Mouse (Mus musculus): ENCODE measurements around the gene Fkbp2. TPM values are rescaled to one million over a fixed set of nuclear protein-coding genes. Genes with fewer than 3 reads are reported as not detected.

Gene Fkbp2
- polyA plus RNA-seq, 1 experiment from 2014 or later = 88.3 TPM

DNA sequence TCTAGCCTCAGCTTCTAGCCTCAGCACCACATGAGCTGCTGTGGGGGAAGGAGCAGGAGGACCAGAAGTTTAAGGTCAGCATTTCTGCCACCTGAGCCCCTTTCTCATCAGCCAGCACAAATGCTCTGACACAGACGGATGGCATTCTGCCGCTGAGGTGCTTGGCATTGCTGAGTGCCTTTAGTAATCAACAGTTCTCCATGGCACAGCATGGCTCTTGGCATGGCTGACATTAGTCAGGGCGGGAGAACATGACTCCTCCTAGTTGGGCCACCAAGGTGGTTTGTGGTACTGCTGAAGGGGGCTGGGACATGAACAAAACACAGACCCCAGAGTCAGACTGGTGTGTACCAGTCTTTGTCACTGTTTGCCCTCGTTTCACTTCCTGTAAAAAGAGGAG, 32.1 kb downstream of the Fkbp2 start:
- Histone ChIP-seq H3K36me3 (replicated peaks) (no peaks in the 10 kb centered on the region), H3K4me1 (replicated peaks) (peaks cover 54% of the 10 kb centered on the region), H3K27me3 (no peaks in the 10 kb centered on the region), H3K4me3 (replicated peaks) (no peak overlapping the region), H3K27ac (replicated peaks) (no peak overlapping the region), H3K9me3 (replicated peaks) (no peaks in the 10 kb centered on the region), H3K9ac (no peak overlapping the region), H3K4me2 (no peak overlapping the region)
- no peak for ATAC-seq (ENCODE audit: insufficient read depth)
- WGBS (ENCODE audit: insufficient replicate concordance) = 62% methylated on average over 4 of the region's 4 CpGs

- no peak overlapping the region for H3K9ac ChIP-seq
- H3K4me1 ChIP-seq (replicated peaks) = peaks cover 54% of the 10 kb centered on the region
Observed at GRCm38 (mm10) chr19:6947742-6948141, 32.6 kb downstream of the Fkbp2 start.

DNA sequence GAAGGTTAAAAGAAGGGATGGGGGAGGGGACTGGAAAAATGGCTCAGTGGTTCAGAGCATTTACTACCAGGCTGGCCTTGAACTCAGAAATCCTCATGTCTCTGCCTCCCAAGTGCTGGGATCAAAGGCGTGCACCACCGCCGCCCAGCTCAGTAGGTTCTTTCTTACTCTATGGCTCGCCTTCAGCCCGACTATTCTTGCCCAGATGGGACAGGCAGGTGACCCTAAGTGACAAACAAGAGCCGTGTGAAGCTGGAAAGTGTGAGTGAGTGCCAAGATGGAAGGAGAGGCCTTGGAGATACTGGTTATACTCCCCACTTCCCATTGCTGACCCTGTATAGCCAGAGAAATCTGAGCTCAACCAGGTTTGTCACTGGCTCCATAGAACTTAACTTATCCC, 36.6 kb downstream of the Fkbp2 start:
- no peaks in the 10 kb centered on the region for H3K9me3 ChIP-seq (replicated peaks)
- no peak for ATAC-seq (ENCODE audit: insufficient read depth)
- H3K4me3 ChIP-seq (replicated peaks) = no peak overlapping the region
- H3K27ac ChIP-seq (replicated peaks) = no peak overlapping the region
- H3K27me3 ChIP-seq = no peaks in the 10 kb centered on the region
- no peak overlapping the region for H3K4me2 ChIP-seq
- WGBS (ENCODE audit: insufficient replicate concordance) = 91% methylated on average over 6 of the region's 6 CpGs
- no peak overlapping the region for H3K9ac ChIP-seq
- no peaks in the 10 kb centered on the region for H3K36me3 ChIP-seq (replicated peaks)
- H3K4me1 ChIP-seq (replicated peaks) = peaks cover 37% of the 10 kb centered on the region

More at GRCm38 (mm10) chr19:6947742-6948141, 32.6 kb downstream of the Fkbp2 start:
- Histone ChIP-seq H3K4me2 (no peak overlapping the region), H3K27ac (replicated peaks) (no peak overlapping the region), H3K9me3 (replicated peaks) (no peaks in the 10 kb centered on the region), H3K4me3 (replicated peaks) (no peak overlapping the region), H3K36me3 (replicated peaks) (no peaks in the 10 kb centered on the region), H3K27me3 (no peaks in the 10 kb centered on the region)
- WGBS (ENCODE audit: insufficient replicate concordance) = 61% methylated on average over 4 of the region's 4 CpGs
- ATAC-seq (ENCODE audit: insufficient read depth) = no peak

- ATAC-seq (ENCODE audit: insufficient read depth) = no peak
- no peaks in the 10 kb centered on the region for H3K36me3 ChIP-seq (replicated peaks)
- peaks cover 32% of the 10 kb centered on the region for H3K4me1 ChIP-seq (replicated peaks)
- peak overlapping the region; percentile 96 for H3K4me2 ChIP-seq
- H3K9me3 ChIP-seq (replicated peaks) = no peaks in the 10 kb centered on the region
- no peaks in the 10 kb centered on the region for H3K27me3 ChIP-seq
- H3K9ac ChIP-seq = peak overlapping the region; percentile 82
- WGBS (ENCODE audit: insufficient replicate concordance) = 18% methylated on average over 5 of the region's 5 CpGs
- H3K27ac ChIP-seq (replicated peaks) = peak overlapping the region; percentile 89
- H3K4me3 ChIP-seq (replicated peaks) = peak overlapping the region; percentile 82
Observed at GRCm38 (mm10) chr19:6942764-6943163, 37.5 kb downstream of the Fkbp2 start.

- Histone ChIP-seq H3K4me2 (peak within 1 kb of the TSS; percentile 96), H3K4me1 (replicated peaks) (peaks cover 32% of the 10 kb centered on the region), H3K27ac (replicated peaks) (peak within 1 kb of the TSS; percentile 89), H3K9me3 (replicated peaks) (no peaks in the 10 kb centered on the region), H3K4me3 (replicated peaks) (peak within 1 kb of the TSS; percentile 82), H3K36me3 (replicated peaks) (no peaks in the 10 kb centered on the region), H3K27me3 (no peaks in the 10 kb centered on the region), H3K9ac (peak within 1 kb of the TSS; percentile 82)
- ATAC-seq (ENCODE audit: insufficient read depth) = peak; percentile 89
- WGBS (ENCODE audit: insufficient replicate concordance) = under 1% methylated on average over 27 of the region's 27 CpGs
Observed at GRCm38 (mm10) chr19:6942249-6942691, 38.0 kb downstream of the Fkbp2 start, which contains the start of gene Gpr137. Gene Gpr137 (minus strand): TSS chr19:6942480.

GRCm38 (mm10) chr19:6941372-6942248, 38.7 kb downstream of the Fkbp2 start, which contains the start of gene Bad:
Gene Bad (plus strand): TSS chr19:6941861.
- Histone ChIP-seq H3K9ac (peak within 1 kb of the TSS; percentile 82), H3K4me3 (replicated peaks) (peak within 1 kb of the TSS; percentile 82), H3K4me1 (replicated peaks) (peaks cover 30% of the 10 kb centered on the region), H3K4me2 (peak within 1 kb of the TSS; percentile 96), H3K27ac (replicated peaks) (peak within 1 kb of the TSS; percentile 89), H3K9me3 (replicated peaks) (no peaks in the 10 kb centered on the region), H3K27me3 (no peaks in the 10 kb centered on the region), H3K36me3 (replicated peaks) (no peaks in the 10 kb centered on the region)
- under 1% methylated on average over 83 of the region's 83 CpGs for WGBS (ENCODE audit: insufficient replicate concordance)
- peak; percentile 80 for ATAC-seq (ENCODE audit: insufficient read depth)

DNA sequence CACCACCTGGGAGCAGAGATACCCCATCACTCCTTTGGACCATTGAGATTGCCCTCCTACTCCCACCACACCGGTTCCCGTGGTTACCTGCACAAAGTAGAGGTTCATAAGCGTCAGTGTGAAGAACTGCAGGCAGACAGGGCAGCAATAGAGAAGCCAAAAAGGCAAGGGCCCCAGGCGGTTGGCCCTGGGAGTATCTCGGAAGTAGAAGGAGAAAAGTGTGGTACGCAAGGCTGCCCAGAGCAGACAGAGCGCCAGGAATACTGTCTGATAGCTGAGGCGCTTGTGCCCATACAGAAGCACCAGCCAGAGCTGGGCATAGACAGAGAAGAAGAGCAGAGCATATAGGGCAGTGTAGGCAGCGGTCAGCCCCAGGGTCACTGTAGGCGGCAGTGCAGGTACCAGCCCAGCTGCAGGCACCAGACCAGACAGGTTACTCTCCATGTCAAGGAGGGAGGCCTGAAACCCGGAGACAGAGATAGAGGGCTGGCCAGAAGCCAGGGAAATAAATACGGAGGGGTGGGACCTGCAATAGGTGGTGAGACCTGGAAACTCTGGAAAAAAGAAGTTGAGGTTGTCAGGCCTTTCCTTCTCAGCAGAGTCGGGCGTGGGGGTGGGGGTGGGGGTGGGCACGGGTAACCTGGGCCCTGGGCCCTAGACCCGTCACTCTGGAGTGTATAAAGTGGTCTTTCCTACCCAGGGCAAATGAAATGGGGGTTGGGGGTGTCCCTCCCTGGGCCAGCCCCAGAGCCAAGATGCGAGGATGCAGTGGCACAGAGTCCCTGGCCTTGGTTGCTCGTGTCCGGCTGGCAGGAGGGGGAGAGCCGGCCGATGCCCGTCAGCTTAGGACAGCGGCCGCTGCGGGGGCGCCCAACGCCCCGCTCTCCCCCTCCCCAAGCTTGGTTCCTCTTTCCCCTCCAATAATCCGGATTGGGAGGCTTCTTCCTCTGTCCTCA, 39.6 kb downstream of the Fkbp2 start:
- Histone ChIP-seq H3K4me2 (peak overlapping the region; percentile 96), H3K27ac (replicated peaks) (peak overlapping the region; percentile 51; the same call in 1 of the 2 replicates), H3K36me3 (replicated peaks) (no peaks in the 10 kb centered on the region), H3K4me3 (replicated peaks) (peak overlapping the region; percentile 82), H3K9ac (peak overlapping the region; percentile 68), H3K9me3 (replicated peaks) (no peaks in the 10 kb centered on the region), H3K27me3 (peaks cover 8% of the 10 kb centered on the region), H3K4me1 (replicated peaks) (peaks cover 30% of the 10 kb centered on the region)
- ATAC-seq (ENCODE audit: insufficient read depth) = no peak
- 22% methylated on average over 29 of the region's 29 CpGs for WGBS (ENCODE audit: insufficient replicate concordance)

- no peak for ATAC-seq (ENCODE audit: insufficient read depth)
- Histone ChIP-seq H3K27ac (replicated peaks) (no peak overlapping the region), H3K4me2 (no peak overlapping the region), H3K36me3 (replicated peaks) (no peaks in the 10 kb centered on the region), H3K4me1 (replicated peaks) (peaks cover 30% of the 10 kb centered on the region), H3K9ac (no peak overlapping the region), H3K27me3 (peaks cover 21% of the 10 kb centered on the region), H3K9me3 (replicated peaks) (no peaks in the 10 kb centered on the region), H3K4me3 (replicated peaks) (no peak overlapping the region)
- WGBS (ENCODE audit: insufficient replicate concordance) = 79% methylated on average over 20 of the region's 20 CpGs
Observed at GRCm38 (mm10) chr19:6939106-6940002, 40.9 kb downstream of the Fkbp2 start.

DNA sequence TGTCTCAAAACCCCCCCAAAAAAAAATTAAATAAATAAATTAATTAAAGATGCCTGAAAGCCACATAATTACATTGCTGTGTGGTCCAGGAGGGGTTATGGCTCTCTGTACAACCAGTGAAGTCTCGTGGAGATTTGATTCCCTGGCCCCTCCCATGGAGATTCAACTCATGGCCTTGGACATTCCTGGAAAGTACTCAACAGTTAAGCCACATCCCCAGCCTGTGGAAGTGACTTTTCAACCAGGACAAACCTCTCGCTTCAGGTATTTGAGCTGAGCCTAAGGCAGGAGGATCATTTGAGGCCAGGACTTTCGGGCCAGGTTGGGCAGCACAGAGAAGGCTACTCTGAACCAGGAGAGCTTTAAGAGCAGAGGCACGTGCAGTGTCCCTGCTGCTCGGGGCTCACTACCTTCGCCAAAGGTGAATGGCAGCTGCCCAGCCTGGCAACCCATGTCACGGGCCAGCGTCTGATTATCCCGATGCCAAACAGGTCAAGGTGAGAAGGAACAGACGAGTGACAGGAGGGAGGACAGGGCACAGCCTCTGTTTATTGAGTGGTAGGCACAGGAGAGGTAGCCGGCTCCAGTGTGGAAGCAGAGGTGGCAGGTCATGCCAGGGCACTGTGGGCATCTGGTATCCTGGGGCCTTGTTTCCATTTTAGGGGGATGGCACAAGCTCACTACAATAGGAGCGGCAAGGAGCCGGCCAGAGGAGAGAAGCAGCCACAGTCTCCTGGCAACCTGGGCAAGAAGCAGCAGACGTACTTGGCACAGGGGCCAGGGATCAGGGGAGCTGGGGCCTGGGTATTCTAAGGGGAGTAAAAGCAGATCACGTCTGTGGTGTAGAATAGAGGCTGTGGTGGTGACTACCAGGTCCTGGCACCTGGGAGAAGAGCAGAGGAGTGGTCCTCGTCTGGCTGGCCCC, 42.5 kb downstream of the Fkbp2 start:
- no peaks in the 10 kb centered on the region for H3K36me3 ChIP-seq (replicated peaks)
- peaks cover 31% of the 10 kb centered on the region for H3K4me1 ChIP-seq (replicated peaks)
- ATAC-seq (ENCODE audit: insufficient read depth) = no peak
- H3K9ac ChIP-seq = no peak overlapping the region
- H3K4me2 ChIP-seq = no peak overlapping the region
- H3K9me3 ChIP-seq (replicated peaks) = no peaks in the 10 kb centered on the region
- peaks cover 36% of the 10 kb centered on the region for H3K27me3 ChIP-seq
- WGBS (ENCODE audit: insufficient replicate concordance) = 71% methylated on average over 16 of the region's 16 CpGs
- H3K4me3 ChIP-seq (replicated peaks) = no peak overlapping the region
- no peak overlapping the region for H3K27ac ChIP-seq (replicated peaks)
